Mouse (Mus musculus): ENCODE measurements around the gene Srsf10.

Gene Srsf10

GRCm38 (mm10) chr4:135919280-135919639 is 63.7 kb downstream of the Srsf10 start:
- no peak for DNase-seq (ENCODE audit: low spot score)
